Mouse (Mus musculus) intestine, postnatal 0 days (tissue): ENCODE data around the gene Inpp5e. TPM values are rescaled to one million over a fixed set of nuclear protein-coding genes. Genes with fewer than 3 reads are reported as not detected.

Experiments used
- ATAC-seq: fragments of 200-750 bp; cut with Nextera tagmentation; 2 replicates; pipeline ENCODE4 v1.8.0; 2017; ENCODE audit warnings: mild to moderate bottlenecking, moderate TSS enrichment, moderate library complexity
- H3K27ac ChIP-seq: fragments of 300-500 bp; sonication (generic); 2 replicates; pipeline ENCODE4 v1.5.1; 2014; ENCODE audit warnings: mild to moderate bottlenecking, low read depth, low read length, moderate library complexity
- H3K27me3 ChIP-seq: fragments of 300-500 bp; sonication (generic); replicated peaks from 2 replicates; pipeline ENCODE4 v1.6.1; 2014; ENCODE audit warnings: low read length, mixed read lengths; ENCODE audit not compliant: control insufficient read depth, insufficient read depth
- H3K36me3 ChIP-seq: fragments of 300-500 bp; sonication (generic); 2 replicates; pipeline ENCODE4 v1.6.1; 2014; ENCODE audit warnings: mild to moderate bottlenecking, moderate library complexity; ENCODE audit not compliant: control insufficient read depth, insufficient read depth
- H3K4me1 ChIP-seq: fragments of 300-500 bp; sonication (generic); replicated peaks from 2 replicates; pipeline ENCODE4 v1.6.1; 2014; ENCODE audit warnings: antibody characterized with exemption, low read length, mixed read lengths; ENCODE audit not compliant: control insufficient read depth, insufficient read depth
- H3K4me2 ChIP-seq: fragments of 300-500 bp; sonication (generic); replicated peaks from 2 replicates; pipeline ENCODE4 v1.6.1; 2014; ENCODE audit warnings: low read depth, mild to moderate bottlenecking, moderate library complexity
- H3K4me3 ChIP-seq: fragments of 300-500 bp; sonication (generic); 2 replicates; pipeline ENCODE4 v1.5.1; 2014; ENCODE audit warnings: low read depth, low read length
- H3K9ac ChIP-seq: fragments of 300-500 bp; sonication (generic); 2 replicates; pipeline ENCODE4 v1.6.1; 2014; ENCODE audit warnings: mild to moderate bottlenecking, low read depth, low read length
- H3K9me3 ChIP-seq: fragments of 300-500 bp; sonication (generic); 2 replicates; pipeline ENCODE4 v1.6.1; 2016; ENCODE audit warnings: mixed run types; ENCODE audit not compliant: control insufficient read depth
- CTCF ChIP-seq: sonication (generic); IDR thresholded peaks from 2 replicates; pipeline ENCODE4 v1.5.1; 2016; ENCODE audit warnings: low read depth, mild to moderate bottlenecking, control low read depth, antibody characterized with exemption, moderate library complexity
- WGBS: fragments of 180-500 bp; shearing (Covaris S2); extraction: QIAGEN DNeasy Blood & Tissue Kit; methylation state at CpG from one replicate; pipeline ENCODE4 v1.1.7; 2014; 5-methylcytosine and 5-hydroxymethylcytosine counted together
- polyA plus RNA-seq: library from polyadenylated mRNA; unstranded; fragments of >200 nt; fragmentation: Nextera tagmentation; extraction: Ambion mirVana; gene quantifications from 2 replicates; pipeline ENCODE4 v1.2.1, GENCODE M21; 2015

Inpp5e gene
- polyA plus RNA-seq, 1 experiment from 2014 or later = 6.8 TPM

DNA sequence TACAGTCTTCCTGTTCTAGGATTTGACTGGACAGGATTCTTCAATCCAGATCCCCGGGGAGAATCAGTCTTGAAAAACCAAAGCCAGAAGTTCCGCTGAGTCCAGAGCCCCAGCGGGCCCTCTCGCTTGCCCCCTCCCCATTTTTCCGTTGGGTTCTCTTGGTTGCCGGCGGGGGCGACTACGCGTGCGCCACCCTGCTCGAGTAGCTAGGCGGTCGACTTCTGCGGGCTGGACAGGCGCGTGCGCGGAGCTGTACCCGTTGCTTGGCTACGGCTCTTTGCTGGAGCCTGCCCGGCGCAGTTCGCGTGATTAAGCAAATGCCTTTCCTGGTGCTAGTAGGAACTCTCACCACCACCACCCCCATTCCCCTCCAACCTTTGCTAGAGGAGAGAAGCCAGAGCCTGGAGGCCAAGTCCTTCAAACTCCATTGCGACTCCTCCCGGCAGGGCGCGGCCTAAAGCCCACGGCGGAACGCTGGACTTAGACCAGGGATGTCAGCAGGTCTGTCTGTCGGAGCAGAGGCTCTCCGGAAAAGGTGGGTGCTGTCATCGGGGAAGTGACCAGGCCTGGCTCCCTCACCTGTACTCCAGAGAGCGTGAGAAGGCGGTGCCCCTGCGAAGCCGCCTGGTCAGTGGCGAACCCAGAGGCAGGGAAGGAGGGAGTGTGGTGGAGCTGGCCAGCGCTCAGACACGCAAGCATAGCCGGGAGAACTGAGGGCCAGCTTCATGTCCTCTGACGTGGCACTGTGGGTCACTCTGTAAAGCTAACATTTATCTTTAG, 36.9 kb upstream of the Inpp5e start:
- TF ChIP-seq CTCF = peak; percentile 46; the same call in 1 of the 2 replicates
- Histone ChIP-seq H3K36me3 (peaks cover 17% of the 10 kb centered on the region), H3K9ac (peak overlapping the region; percentile 45), H3K27me3 (no peaks in the 10 kb centered on the region), H3K4me3 (peak overlapping the region; percentile 93), H3K4me2 (peak overlapping the region; percentile 89), H3K9me3 (no peaks in the 10 kb centered on the region), H3K4me1 (peaks cover 10% of the 10 kb centered on the region), H3K27ac (peak overlapping the region; percentile 96)
- peak; percentile 83 for ATAC-seq
- under 1% methylated on average over 44 of the region's 44 CpGs for WGBS

DNA sequence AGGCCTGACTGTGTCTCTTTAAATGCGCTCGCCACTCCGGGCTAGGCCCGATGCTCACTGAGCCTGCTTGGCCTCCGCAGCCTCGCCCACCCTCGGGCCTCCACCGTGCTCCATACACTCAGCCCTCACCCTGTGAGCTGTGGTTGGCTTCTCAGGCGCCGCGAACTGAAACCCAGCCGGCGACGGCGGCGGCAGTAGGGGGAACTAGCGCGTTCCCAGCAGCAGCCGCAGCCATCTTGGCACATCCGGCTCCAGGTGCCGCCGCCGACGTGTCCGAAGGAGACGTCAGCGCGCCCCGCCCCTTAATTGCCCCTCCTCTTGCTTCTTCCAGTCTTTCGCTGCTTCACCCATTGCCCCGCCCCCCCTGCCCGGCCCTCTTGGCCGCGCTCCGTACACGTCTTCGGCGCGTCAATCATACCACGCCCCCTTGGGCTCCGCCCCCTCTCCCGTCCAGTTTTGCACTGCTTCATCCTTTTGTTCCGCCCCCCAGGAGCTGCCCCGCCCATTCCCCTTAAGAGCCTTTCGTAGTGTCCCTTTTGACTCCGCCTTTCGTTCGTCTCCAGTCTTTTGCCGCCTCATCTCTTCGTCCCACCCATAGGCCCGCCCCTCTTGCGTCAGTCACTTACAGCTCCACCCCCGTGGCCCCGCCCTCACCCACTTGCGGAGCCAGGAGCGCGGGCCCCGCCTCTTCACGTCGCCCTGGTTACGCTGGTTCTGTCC, 36.1 kb upstream of the Inpp5e start, which contains the start of gene Sec16a:
Sec16a (minus strand) TSS at position 271 of the 720 bp plus-strand sequence.
- Histone ChIP-seq H3K4me3 (peak within 1 kb of the TSS; percentile 93), H3K4me2 (peak within 1 kb of the TSS; percentile 89), H3K27ac (peak within 1 kb of the TSS; percentile 96), H3K36me3 (peaks cover 23% of the 10 kb centered on the region), H3K9ac (peak within 1 kb of the TSS; percentile 91), H3K9me3 (no peaks in the 10 kb centered on the region), H3K27me3 (no peaks in the 10 kb centered on the region), H3K4me1 (peaks cover 10% of the 10 kb centered on the region)
- WGBS = under 1% methylated on average over 61 of the region's 61 CpGs
- peak; percentile 90 for ATAC-seq
- peak; percentile 44 for TF ChIP-seq CTCF

DNA sequence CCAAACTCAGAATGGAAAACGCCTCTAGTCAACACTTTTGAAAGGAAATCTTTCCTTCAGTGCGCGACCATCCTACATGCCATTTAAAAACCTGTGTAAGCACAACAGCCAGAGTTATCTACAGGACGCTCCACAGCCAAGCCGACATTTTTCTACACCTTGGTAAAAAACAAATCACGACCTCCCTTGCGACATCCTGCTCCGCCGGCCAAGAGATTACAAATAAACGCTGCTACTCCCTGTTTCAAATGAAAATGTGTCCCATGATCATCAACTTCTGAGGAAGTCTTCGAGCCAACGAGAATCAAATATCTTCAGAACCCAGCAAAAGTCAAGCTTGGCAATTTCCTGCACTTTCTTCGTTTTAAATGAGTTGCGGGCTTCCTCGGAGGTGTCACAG, 35.4 kb upstream of the Inpp5e start:
- TF ChIP-seq CTCF = no peak
- Histone ChIP-seq H3K4me1 (peaks cover 10% of the 10 kb centered on the region), H3K36me3 (peaks cover 28% of the 10 kb centered on the region), H3K27ac (peak overlapping the region; percentile 96), H3K4me3 (peak overlapping the region; percentile 93), H3K9ac (peak overlapping the region; percentile 91), H3K9me3 (no peaks in the 10 kb centered on the region), H3K4me2 (peak overlapping the region; percentile 75), H3K27me3 (no peaks in the 10 kb centered on the region)
- no peak for ATAC-seq
- WGBS = under 1% methylated on average over 15 of the region's 15 CpGs

DNA sequence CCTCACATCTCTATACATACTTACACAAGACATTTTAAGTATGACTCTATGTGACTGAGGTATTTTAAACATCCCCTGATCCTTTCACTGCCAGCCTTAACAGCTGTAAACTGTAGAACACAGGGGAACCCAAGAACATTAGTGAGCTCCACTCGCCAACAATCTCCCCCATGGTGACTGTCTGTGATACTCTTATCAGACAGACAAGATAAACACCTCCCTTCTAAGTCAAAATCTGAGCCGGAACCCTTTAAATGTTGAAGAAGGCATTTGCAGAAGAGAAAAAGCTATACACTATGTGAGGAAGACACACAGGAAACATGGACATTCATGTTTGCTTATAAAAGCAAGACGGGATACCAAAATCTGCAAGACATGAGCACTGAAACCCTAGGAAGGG, 34.9 kb upstream of the Inpp5e start:
- Histone ChIP-seq H3K36me3 (peaks cover 33% of the 10 kb centered on the region), H3K27me3 (no peaks in the 10 kb centered on the region), H3K9ac (peak overlapping the region; percentile 91), H3K27ac (0 out of 2 replicates have a peak overlapping the region, but pooled peaks have one; percentile 96), H3K4me2 (peak overlapping the region; percentile 75), H3K9me3 (no peaks in the 10 kb centered on the region), H3K4me3 (peak overlapping the region; percentile 93), H3K4me1 (peaks cover 10% of the 10 kb centered on the region)
- no peak for ATAC-seq
- TF ChIP-seq CTCF = no peak
- WGBS = 14% methylated on average over 3 of the region's 3 CpGs

DNA sequence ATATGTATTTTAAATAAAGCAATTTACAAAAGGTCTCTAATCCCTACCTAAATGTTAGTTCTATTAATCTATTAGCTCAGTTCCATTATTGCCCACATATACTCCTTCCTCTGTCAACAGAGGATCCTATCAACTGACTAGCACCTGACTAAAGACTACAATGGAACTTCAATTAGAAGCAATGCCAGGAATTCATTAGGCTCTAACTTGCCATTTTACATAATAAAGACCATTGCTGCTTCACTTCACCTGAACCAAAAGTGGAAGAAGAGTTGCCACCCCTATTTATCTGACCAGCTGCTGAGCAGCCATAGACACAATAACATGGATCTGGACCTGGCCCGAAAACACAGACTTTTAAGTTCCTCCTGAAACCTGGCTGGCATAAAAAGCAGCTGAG, 33.8 kb upstream of the Inpp5e start:
- no peak for ATAC-seq
- peaks cover 43% of the 10 kb centered on the region for H3K36me3 ChIP-seq
- H3K27ac ChIP-seq = no peak overlapping the region
- no peaks in the 10 kb centered on the region for H3K27me3 ChIP-seq
- peaks cover 10% of the 10 kb centered on the region for H3K4me1 ChIP-seq
- H3K4me3 ChIP-seq = no peak overlapping the region
- no peaks in the 10 kb centered on the region for H3K9me3 ChIP-seq
- H3K9ac ChIP-seq = no peak overlapping the region
- 94% methylated on average over 1 of the region's 1 CpGs for WGBS
- no peak overlapping the region for H3K4me2 ChIP-seq
- no peak for TF ChIP-seq CTCF

DNA sequence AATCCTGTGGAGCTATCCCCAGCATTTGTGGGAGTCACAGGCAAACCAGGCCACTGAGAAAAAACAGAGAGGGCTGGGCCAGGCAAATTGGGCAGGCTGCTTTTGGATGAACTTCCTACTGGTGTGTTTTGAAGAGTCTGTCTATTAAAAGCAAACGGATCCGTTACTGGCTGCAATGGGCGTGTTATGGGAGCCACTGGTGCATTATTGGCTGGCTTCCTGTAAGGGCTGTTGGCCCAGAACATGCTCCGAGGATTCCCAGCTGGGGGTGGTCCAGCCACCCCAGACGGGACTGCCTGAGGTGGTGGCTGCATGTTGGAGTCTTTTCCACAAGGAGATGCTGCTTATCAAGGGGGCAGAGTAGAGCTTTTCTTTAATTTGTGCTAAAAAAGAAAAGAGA, 32.7 kb upstream of the Inpp5e start:
- Histone ChIP-seq H3K27ac (no peak overlapping the region), H3K4me2 (no peak overlapping the region), H3K9ac (no peak overlapping the region), H3K4me3 (no peak overlapping the region), H3K36me3 (peaks cover 52% of the 10 kb centered on the region), H3K9me3 (no peaks in the 10 kb centered on the region), H3K4me1 (peaks cover 7% of the 10 kb centered on the region), H3K27me3 (no peaks in the 10 kb centered on the region)
- WGBS = 79% methylated on average over 5 of the region's 5 CpGs
- no peak for TF ChIP-seq CTCF
- ATAC-seq = no peak
